Mouse (Mus musculus): ENCODE data around the gene Myo7a. TPM values are rescaled to one million over a fixed set of nuclear protein-coding genes. Genes with fewer than 3 reads are reported as not detected.

The Myo7a gene
- total and polyA plus RNA-seq, 3 experiments: 11.3 to 28.0 (median 12.9) TPM

GRCm38 (mm10) chr7:98108636-98109430, 10.5 kb downstream of the Myo7a start:
- in situ Hi-C loops (cut with MboI; ENCODE audit: low pct_ligation_motif_present, low pct_unique_long_range_greater_than_20kb, low sequenced_read_pairs): no loop called here
- Histone ChIP-seq H3K27ac (ENCODE audit: insufficient read depth, low read depth) (no peak overlapping the region), H3K9ac (ENCODE audit: insufficient read depth, low read depth) (peak overlapping the region; percentile 37), H3K4me3 (replicated peaks in 1 of 3; ENCODE audit: low read depth in 2 of 3, low read length in 2 of 3, poor library complexity in 1 of 3) (no peak overlapping the region), H3K4me2 (ENCODE audit: insufficient read depth, low read depth, poor library complexity, severe bottlenecking) (peak overlapping the region; percentile 7; the same call in 1 of the 2 replicates), H3K4me1 (ENCODE audit: control insufficient read depth in 1 of 2, insufficient read depth in 2 of 2) (peaks cover 9 to 10% of the 10 kb centered on the region in 2 experiments), H3K9me3 (replicated peaks; ENCODE audit: low read length) (no peaks in the 10 kb centered on the region), H3K79me2 (replicated peaks; ENCODE audit: control insufficient read depth, extremely low read depth, insufficient read depth, poor library complexity, severe bottlenecking) (no peaks in the 10 kb centered on the region), H3K36me3 (replicated peaks in 1 of 2; ENCODE audit: control insufficient read depth in 1 of 2, insufficient read depth in 1 of 2, low read length in 1 of 2) (no peaks in the 10 kb centered on the region), H3K27me3 (replicated peaks) (peaks cover 4% of the 10 kb centered on the region)
- DNase-seq (ENCODE audit: extremely low read depth): peak; percentile 46
- TF ChIP-seq UBTF (IDR thresholded peaks at IDR 0.05; ENCODE audit: low read depth, low read length) (no peak), RCOR1 (conservative IDR thresholded peaks at IDR 0.05; ENCODE audit: low read depth, low read length) (0 out of 2 replicates have a peak, but pooled peaks have one; percentile 20), EP300 (IDR thresholded peaks at IDR 0.05; ENCODE audit: low read length) (peak; percentile 57), ETS1 (conservative IDR thresholded peaks at IDR 0.05; ENCODE audit: low read depth, low read length) (no peak), MXI1 (IDR thresholded peaks at IDR 0.05; ENCODE audit: low read depth, low read length) (0 out of 2 replicates have a peak, but pooled peaks have one; percentile 24), MAX (IDR thresholded peaks at IDR 0.05; ENCODE audit: low read length) (0 out of 2 replicates have a peak, but pooled peaks have one; percentile 27), TBP (conservative IDR thresholded peaks at IDR 0.05; ENCODE audit: low read depth, low read length) (no peak), IRF4 (IDR thresholded peaks at IDR 0.05; ENCODE audit: low read depth, low read length) (peak; percentile 43; the same call in 1 of the 2 replicates), BHLHE40 (IDR thresholded peaks at IDR 0.05; ENCODE audit: low read depth, low read length) (peak; percentile 60)
- dilution Hi-C loops (cut with MboI; ENCODE audit: extremely low pct_ligation_motif_present, extremely low pct_unique_long_range_greater_than_20kb, low sequenced_read_pairs): no loop called here

DNA sequence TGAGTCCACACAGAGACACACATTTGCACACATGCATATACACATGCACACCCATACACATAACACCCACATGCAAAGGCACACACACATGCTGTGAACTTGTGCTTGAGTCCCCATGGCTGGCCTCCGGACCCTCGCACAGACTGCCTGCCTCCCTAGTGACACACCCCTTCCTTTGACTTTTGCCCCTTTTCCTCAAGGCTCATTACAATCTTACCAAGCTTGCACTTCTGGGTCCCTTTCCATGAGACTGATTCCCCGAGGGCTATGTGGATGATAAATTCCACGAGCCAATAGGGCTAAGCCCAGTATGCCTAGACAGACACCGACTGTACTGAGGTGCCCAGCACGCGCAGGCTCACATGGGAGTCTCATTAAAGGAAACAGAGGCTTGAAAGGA, 13.1 kb downstream of the Myo7a start:
- Histone ChIP-seq H3K9ac (ENCODE audit: insufficient read depth, low read depth) (no peak overlapping the region), H3K4me3 (replicated peaks in 1 of 3; ENCODE audit: low read depth in 2 of 3, low read length in 2 of 3, poor library complexity in 1 of 3) (no peak overlapping the region), H3K27me3 (replicated peaks) (no peaks in the 10 kb centered on the region), H3K36me3 (replicated peaks in 1 of 2; ENCODE audit: control insufficient read depth in 1 of 2, insufficient read depth in 1 of 2, low read length in 1 of 2) (no peaks in the 10 kb centered on the region), H3K79me2 (replicated peaks; ENCODE audit: control insufficient read depth, extremely low read depth, insufficient read depth, poor library complexity, severe bottlenecking) (no peaks in the 10 kb centered on the region), H3K27ac (ENCODE audit: insufficient read depth, low read depth) (no peak overlapping the region), H3K4me1 (ENCODE audit: control insufficient read depth in 1 of 2, insufficient read depth in 2 of 2) (peaks cover 15 to 26% of the 10 kb centered on the region in 2 experiments), H3K9me3 (replicated peaks; ENCODE audit: low read length) (no peaks in the 10 kb centered on the region), H3K4me2 (ENCODE audit: insufficient read depth, low read depth, poor library complexity, severe bottlenecking) (no peak overlapping the region)
- TF ChIP-seq PAX5 (IDR thresholded peaks at IDR 0.05; ENCODE audit: low read length) (no peak), NRF1 (IDR thresholded peaks at IDR 0.05; ENCODE audit: low read depth, low read length) (no peak), JUN (IDR thresholded peaks at IDR 0.05; ENCODE audit: insufficient read depth, low read depth, low read length) (no peak), KAT2A (IDR thresholded peaks at IDR 0.05; ENCODE audit: insufficient replicate concordance, low read length) (no peak), GABPA (IDR thresholded peaks at IDR 0.05; ENCODE audit: insufficient replicate concordance, low read depth, low read length) (no peak), ZMIZ1 (IDR thresholded peaks at IDR 0.05; ENCODE audit: low read depth, low read length) (no peak), POLR2AphosphoS2 (IDR thresholded peaks at IDR 0.05; ENCODE audit: low read depth, low read length) (no peak), ZC3H11A (IDR thresholded peaks at IDR 0.05; ENCODE audit: low read depth, low read length) (no peak), POLR2A (IDR thresholded peaks at IDR 0.05; ENCODE audit: low read depth, low read length) (no peak), E2F4 (IDR thresholded peaks at IDR 0.05; ENCODE audit: insufficient replicate concordance, low read depth, low read length) (no peak), HCFC1 (IDR thresholded peaks at IDR 0.05; ENCODE audit: low read depth, low read length) (no peak), ELF1 (IDR thresholded peaks at IDR 0.05; ENCODE audit: low read depth, low read length) (no peak), USF1 (IDR thresholded peaks at IDR 0.05; ENCODE audit: low read depth, low read length) (no peak), CTCF (conservative IDR thresholded peaks at IDR 0.05 in 1 of 2, IDR thresholded peaks at IDR 0.05 in 1 of 2; ENCODE audit: low read depth in 2 of 2, low read length in 2 of 2) (no peak)
- dilution Hi-C loops (cut with MboI; ENCODE audit: extremely low pct_ligation_motif_present, extremely low pct_unique_long_range_greater_than_20kb, low sequenced_read_pairs) (no loop called here), in situ Hi-C loops (cut with MboI; ENCODE audit: low pct_ligation_motif_present, low pct_unique_long_range_greater_than_20kb, low sequenced_read_pairs) (no loop called here)
- DNase-seq (ENCODE audit: extremely low read depth): no peak

Measured in CH12.LX (cell line).